Mouse (Mus musculus) erythroblast, adult 5-6 weeks (primary cell): ENCODE results near the gene Lgals9. TPM values are rescaled to one million over a fixed set of nuclear protein-coding genes. Genes with fewer than 3 reads are reported as not detected.

ENCODE experiments used
- ATAC-seq: replicated peaks from 2 replicates; pipeline ENCODE4 v1.8.0; 2016; ENCODE audit warnings: moderate number of reproducible peaks, mild to moderate bottlenecking, moderate TSS enrichment, inconsistent platforms; ENCODE audit not compliant: poor library complexity, low FRiP score, severe bottlenecking
- total RNA-seq, 2 experiments: library from RNA; stranded (forward) in 1 of 2; stranded (reverse) in 1 of 2; fragments of 150-400 nt in 1 of 2; fragments of 200-764, 138-1000 nt in 1 of 2; gene quantifications; 2 replicates each; pipeline versions ENCODE4 v1.2.3 to v1.2.4; 2015 to 2017; ENCODE audit warnings: low replicate concordance in 2 of 2

The Lgals9 gene
- total RNA-seq, 2 experiments from 2014 or later: 48.7 to 155 TPM

- ATAC-seq: peak; percentile 35; the same call in 1 of the 2 replicates
These were observed 4.6 kb downstream of the Lgals9 start for GRCm38 (mm10) chr11:78980083-78980634.

GRCm38 (mm10) chr11:78978176-78979019 is 6.3 kb downstream of the Lgals9 start:
- no peak for ATAC-seq

GRCm38 (mm10) chr11:78976731-78977510 is 7.8 kb downstream of the Lgals9 start:
- ATAC-seq: no peak

- no peak for ATAC-seq
These were observed 11.2 kb downstream of the Lgals9 start for GRCm38 (mm10) chr11:78973381-78974150.

GRCm38 (mm10) chr11:78972811-78973351 is 11.9 kb downstream of the Lgals9 start:
- ATAC-seq: no peak

GRCm38 (mm10) chr11:78972328-78972727 is 12.4 kb downstream of the Lgals9 start:
- no peak for ATAC-seq

GRCm38 (mm10) chr11:78971746-78972145 is 13.0 kb downstream of the Lgals9 start:
- no peak for ATAC-seq

GRCm38 (mm10) chr11:78971096-78971495 is 13.7 kb downstream of the Lgals9 start:
- no peak for ATAC-seq

GRCm38 (mm10) chr11:78968121-78968520 is 16.6 kb downstream of the Lgals9 start:
- ATAC-seq: no peak

- ATAC-seq: peak; percentile 64; the same call in 1 of the 2 replicates
These were observed 17.4 kb downstream of the Lgals9 start for GRCm38 (mm10) chr11:78967371-78967770.

GRCm38 (mm10) chr11:78961221-78961620 is 23.5 kb downstream of the Lgals9 start:
- no peak for ATAC-seq

- no peak for ATAC-seq
These were observed 24.8 kb downstream of the Lgals9 start for GRCm38 (mm10) chr11:78959841-78960520.

GRCm38 (mm10) chr11:78959367-78959766 is 25.4 kb downstream of the Lgals9 start:
- no peak for ATAC-seq

- peak; percentile 63; the same call in 1 of the 2 replicates for ATAC-seq
These were observed 28.5 kb downstream of the Lgals9 start for GRCm38 (mm10) chr11:78956260-78956659.

- ATAC-seq: no peak
These were observed 32.3 kb downstream of the Lgals9 start for GRCm38 (mm10) chr11:78952467-78952866.

GRCm38 (mm10) chr11:78950365-78950764 is 34.4 kb downstream of the Lgals9 start:
- no peak for ATAC-seq

- no peak for ATAC-seq
These were observed 41.7 kb downstream of the Lgals9 start for GRCm38 (mm10) chr11:78943083-78943482.

GRCm38 (mm10) chr11:78935178-78935577 is 49.6 kb downstream of the Lgals9 start:
- no peak for ATAC-seq

GRCm38 (mm10) chr11:78934727-78935126 is 50.0 kb downstream of the Lgals9 start:
- no peak for ATAC-seq
